Mouse (Mus musculus): ENCODE results near the gene Tmem119.

- TF ChIP-seq POLR2AphosphoS2 (IDR thresholded peaks at IDR 0.05; ENCODE audit: insufficient read length, low read depth) (no peak), POLR2A (IDR thresholded peaks at IDR 0.05; ENCODE audit: insufficient read length, low read depth) (no peak), USF1 (IDR thresholded peaks at IDR 0.05; ENCODE audit: low read depth) (no peak), SRF (IDR thresholded peaks at IDR 0.05; ENCODE audit: control insufficient read depth, insufficient read length, low read depth) (no peak), TCF3 (IDR thresholded peaks at IDR 0.05; ENCODE audit: insufficient read length, low read depth) (no peak), MYOG (IDR thresholded peaks at IDR 0.05; ENCODE audit: control insufficient read depth in 1 of 3, insufficient read depth in 1 of 3, insufficient read length in 2 of 3, low read depth in 2 of 3) (no peak)
These were observed 6.1 kb upstream of the Tmem119 start for GRCm38 (mm10) chr5:113806414-113806813.
